Mouse (Mus musculus) lung, postnatal 4 days (tissue): ENCODE results near the gene Ccdc33.
A peak's percentile ranks its signal among the peaks of the same experiment; 100 is the strongest.

Experiments used
- DNase-seq, 2 experiments: peaks; one replicate each; pipeline ENCODE4 v3.0.0; 2021

The Ccdc33 gene

GRCm38 (mm10) chr9:58129508-58129907, 10.9 kb upstream of the Ccdc33 start:
- no peak for DNase-seq

GRCm38 (mm10) chr9:58128926-58129413, 10.3 kb upstream of the Ccdc33 start:
- DNase-seq: no peak

DNA sequence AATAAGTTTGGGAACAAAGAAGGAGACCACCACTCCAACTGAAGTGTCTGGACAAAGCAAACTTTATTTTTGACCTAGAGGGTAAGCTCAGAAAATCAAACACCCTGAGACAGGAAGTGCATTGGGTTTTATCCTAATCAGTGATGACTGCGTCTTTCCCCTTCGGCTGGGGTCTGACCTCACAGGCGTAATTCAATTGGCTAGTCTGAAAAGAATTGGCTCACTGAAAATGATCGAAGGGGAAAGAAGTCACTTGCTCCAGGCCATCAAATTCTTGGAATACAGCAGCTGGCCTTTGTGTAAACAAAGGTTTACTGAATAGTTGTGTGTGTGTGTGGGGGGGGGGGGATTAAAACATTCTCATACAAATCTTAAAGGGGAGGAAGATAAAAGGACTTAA, 7.2 kb upstream of the Ccdc33 start:
- DNase-seq: no peak

GRCm38 (mm10) chr9:58125085-58125484, 6.5 kb upstream of the Ccdc33 start:
- DNase-seq: no peak

DNA sequence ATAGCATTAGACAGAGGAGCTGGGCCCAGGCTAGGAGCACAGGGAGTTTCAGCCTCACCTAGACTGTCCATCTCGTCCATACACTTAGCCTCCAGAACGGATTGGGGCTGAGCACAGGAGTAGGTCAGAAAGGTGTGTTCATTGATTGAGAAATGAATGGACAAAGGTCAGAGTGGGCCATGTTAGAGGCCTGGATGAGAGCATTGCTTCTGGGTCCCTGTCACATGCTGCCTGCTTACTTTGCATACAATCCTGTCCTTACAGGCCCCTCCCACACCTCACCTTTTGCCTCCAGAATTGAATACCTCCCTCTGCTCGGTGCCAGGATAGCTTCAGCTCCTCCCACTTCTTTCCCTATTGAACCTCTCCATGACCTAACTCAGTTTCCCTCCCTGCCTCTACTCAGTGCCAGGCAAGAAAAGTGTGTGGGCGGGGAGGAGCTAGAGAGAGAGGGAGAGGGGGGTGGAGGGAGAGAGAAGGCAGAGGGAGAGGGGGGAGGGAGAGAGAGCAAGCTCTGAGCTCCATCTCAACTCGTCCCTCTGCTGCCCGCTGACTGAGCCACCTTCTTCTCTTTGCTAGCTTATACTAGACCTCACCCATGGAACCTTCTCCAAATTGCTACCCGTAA, 2.5 kb downstream of the Ccdc33 start:
- DNase-seq: no peak

- no peak for DNase-seq
Measured at GRCm38 (mm10) chr9:58115297-58115925, 3.2 kb downstream of the Ccdc33 start.

- no peak for DNase-seq
Measured at GRCm38 (mm10) chr9:58114019-58114418, 4.6 kb downstream of the Ccdc33 start.

DNA sequence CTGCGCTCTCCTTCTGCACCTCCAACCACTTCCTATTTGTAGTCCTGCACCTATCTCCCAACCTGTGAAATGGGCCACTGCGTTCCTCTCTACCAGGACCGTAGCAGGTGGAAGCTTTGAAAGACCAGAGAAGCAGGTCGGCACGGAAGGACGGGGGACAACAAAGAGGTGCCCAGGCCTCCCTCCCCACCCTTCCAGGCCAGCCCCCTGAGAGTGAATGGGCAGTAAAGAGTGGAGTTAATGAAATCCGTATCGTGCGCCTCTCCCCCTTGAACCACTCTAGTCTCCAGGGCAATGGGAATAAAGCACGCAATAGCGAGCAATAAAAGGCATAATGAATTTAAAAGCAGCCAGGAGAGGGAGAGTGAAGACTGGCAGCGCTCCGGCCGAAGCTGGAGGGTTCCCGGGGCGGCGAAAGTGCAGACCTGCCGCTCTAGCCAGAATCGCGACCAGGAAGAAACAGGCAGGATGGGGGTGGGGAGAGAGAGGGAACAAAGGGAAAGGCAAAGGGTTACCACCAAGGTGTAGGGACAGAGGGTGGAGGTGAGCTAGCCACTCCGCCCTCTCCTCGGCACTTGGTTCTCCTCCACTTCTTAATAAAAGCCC, 5.2 kb downstream of the Ccdc33 start:
- DNase-seq: no peak

GRCm38 (mm10) chr9:58112866-58113278, 5.8 kb downstream of the Ccdc33 start:
- no peak for DNase-seq

GRCm38 (mm10) chr9:58112321-58112751, 6.3 kb downstream of the Ccdc33 start:
- no peak for DNase-seq

DNA sequence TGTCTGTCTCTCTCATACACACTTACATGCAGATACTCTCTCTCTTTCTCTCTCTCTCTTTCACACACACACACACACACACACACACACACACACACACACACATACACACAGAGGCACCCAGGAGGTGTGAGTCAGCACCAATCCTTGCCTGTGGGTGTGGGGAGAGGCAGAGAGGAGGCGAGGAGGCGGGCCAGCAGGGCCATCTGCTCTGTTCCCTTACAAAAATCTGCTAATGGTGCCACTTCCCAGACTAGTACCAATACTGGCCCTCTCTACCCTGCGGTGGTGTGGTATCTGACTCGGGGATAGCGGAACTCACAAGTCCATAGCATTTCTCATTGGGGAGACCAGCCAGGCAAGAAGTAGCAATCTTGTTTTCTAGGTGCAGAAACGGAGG, 7.2 kb downstream of the Ccdc33 start:
- no peak for DNase-seq

DNA sequence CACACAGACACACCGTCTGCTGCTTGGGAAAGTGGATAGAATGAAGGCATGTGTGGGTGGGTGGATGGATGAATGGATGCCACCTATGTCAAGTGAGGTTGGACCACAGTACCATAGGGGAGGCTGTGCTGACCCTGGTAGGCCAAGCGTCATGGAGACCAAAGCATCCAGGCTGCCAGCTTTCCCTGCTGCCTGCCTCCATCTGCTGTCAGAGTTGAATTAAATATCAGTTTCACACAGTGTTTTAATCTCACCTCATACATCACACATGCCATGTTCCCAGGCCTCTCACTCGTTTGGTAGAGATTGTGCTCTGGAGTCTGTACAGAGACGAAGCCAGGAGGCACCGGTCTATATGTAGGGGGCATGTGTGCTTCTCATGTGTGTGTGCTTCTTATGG, 7.8 kb downstream of the Ccdc33 start:
- DNase-seq: no peak

- peak in 1 of 2 experiments; percentile 42 for DNase-seq
Measured at GRCm38 (mm10) chr9:58107494-58107893, 11.1 kb downstream of the Ccdc33 start.

DNA sequence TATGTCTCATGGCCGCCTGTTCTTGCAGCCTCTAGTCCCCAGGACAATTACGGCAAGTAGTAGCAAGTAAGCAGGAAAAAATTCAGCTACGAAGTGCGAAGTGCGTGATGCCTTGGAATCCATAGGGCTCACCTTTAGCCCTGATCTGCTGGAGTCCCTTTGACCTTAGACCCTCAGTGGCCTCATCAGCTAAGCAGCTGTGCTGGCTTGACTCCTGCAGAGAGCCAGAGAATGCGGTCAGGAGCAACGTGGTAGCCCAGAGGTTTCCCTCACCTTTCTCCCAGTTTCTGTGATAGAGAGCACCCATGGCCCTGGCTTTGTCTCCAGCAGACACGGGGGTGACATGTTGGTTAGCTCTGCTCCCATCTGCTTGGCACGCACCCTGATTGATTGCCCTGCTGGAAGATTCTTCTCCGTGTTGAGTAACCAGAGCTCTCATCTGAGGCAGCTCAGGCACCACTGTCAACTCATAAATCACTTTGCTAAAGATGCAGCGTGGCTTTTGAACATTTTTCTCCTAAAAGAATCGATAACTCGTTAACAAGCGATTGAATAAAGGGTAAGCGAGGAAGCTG, 12.9 kb downstream of the Ccdc33 start:
- no peak for DNase-seq

DNA sequence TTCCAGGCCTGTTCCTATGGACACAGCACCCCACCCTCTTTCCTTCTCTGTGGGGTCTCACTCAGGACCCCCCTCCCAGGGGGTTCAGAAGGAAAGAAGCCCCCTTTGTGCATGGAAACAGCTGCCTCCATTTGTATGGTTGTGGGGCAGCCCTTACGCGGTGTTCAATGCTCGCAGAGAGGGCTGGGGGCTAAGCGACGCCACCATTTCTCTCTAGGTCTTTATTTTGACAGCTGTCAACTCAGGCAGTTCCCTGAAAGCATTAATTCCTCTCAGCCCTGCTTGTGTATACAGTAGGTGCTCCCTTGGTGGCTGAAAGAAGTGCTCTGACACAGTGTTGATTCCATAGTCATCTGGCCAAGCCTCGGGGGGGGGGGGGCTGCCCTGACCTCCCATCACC, 15.0 kb downstream of the Ccdc33 start:
- no peak for DNase-seq

DNA sequence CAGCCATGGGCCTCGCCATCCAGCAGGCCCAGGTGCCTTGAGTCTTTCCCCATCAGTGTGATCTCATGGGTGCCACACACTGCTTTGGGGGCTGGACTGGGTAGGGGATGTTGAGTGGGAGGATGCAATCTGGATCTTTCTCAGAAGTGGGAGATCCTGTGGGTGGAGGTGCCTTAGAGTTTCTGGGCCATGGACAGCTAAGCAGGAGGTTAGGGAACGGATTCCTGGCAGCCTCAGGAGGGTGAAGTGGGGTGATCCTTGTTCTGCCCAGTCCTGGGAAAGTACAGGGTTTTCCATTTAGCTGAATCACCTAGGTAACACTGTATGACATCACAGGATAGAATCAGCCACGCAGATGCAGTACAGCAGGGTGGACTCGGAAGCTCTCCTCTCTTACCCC, 16.6 kb downstream of the Ccdc33 start:
- DNase-seq: no peak

DNA sequence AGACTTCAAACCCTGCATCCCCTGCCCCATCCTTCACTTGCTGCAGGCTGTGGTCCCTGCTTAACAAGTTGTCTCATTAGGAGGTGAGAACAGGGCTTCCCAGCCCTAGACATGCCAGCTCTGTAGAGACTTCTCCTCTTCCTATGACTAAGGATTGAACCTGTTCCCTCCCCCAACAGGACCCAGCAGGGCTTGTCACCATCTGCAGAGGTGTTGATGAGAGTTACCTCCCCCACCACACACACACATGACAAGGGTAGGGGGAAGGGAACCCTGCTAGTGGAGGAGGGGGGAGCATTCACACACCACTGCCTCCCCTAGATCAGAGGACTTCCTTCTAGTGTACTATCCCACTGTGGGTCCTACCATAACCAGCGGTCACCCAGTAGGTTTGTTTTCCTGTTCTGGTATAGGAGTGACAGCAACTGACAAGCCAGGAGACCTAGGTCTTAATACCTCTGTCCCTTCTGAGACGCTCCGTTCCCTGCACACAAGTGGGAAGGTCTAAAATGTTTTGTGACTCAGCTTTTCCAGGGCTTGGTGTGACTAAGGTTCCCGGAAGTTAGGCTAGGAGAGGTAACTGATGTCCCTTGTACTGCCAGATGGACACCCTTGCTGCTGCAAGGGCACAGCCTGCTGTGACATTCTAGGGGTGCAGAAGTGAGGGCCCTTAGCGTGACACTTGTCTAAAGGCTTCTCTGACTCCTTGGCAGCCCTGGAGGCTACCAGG, 18.6 kb downstream of the Ccdc33 start:
- no peak for DNase-seq

DNA sequence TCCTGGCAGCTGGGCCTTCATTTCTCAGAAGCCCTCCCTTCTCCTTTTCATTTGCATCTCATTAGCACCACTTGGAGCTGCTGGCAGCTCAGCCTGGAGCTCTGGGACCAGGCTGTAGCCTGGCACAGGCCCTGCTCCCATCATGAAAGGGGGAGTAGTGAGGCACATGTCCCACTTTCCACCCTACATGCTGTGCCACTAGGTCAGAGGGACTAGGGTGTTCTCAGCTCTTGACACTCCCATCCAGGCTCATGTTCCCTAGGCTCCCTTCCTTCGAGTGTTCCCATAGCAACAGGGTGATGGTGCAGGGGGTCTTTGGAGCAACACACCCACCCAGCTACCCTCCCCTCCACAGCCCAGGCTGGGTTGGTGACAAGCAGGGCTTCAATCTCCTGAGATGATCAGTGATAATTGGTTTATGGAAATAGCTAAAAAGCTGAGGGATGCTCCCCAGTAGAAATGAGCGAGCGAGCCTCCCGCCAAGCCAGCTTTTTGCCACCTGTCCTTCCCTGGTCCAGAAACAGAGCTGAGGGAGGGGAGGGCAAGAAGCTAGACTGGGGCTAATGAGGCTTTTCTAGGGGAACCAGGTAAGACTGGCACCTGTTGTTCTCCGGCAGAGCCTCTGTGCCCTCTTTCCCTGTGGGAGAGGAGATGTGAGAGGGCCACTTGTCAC, 21.9 kb downstream of the Ccdc33 start:
- no peak for DNase-seq

DNA sequence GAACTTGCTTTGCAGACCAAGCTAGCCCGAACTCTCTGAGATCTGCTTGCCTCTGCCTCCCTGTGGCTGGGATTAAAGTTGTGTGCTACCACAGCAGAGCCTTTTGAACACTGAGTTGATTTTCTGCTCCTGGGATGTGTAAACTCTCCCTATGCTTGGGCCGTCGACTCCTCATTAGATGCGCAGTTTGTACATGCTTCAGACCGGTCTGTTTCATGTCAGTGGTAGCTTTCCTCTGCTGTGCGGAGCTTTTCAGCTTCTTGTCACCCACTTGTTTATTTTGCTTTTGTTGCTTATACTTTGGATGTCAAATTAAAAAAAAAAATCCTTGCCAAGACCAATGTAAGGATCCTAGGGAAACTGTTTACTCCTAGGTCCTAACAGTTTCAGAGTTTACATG, 22.6 kb downstream of the Ccdc33 start:
- DNase-seq: no peak

DNA sequence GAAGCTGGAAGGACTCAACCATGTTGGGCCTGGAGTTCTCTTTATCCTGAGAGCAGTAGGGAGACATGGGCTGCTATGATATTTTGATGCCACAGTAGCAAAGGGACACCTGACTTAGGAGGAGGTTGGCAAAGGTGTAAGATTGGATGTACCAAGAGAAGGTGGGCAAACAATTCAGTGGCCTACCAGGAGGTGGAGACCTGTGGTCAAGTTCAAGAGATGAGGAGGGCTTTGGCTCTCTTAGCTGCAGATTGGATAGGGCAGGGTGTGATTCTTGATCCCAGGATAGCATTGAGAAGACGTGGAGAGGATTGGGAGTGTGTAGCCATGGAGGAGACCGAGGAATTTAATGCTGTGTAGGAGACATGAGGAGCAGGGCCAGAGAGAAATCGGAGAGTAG, 24.8 kb downstream of the Ccdc33 start:
- DNase-seq: no peak

DNA sequence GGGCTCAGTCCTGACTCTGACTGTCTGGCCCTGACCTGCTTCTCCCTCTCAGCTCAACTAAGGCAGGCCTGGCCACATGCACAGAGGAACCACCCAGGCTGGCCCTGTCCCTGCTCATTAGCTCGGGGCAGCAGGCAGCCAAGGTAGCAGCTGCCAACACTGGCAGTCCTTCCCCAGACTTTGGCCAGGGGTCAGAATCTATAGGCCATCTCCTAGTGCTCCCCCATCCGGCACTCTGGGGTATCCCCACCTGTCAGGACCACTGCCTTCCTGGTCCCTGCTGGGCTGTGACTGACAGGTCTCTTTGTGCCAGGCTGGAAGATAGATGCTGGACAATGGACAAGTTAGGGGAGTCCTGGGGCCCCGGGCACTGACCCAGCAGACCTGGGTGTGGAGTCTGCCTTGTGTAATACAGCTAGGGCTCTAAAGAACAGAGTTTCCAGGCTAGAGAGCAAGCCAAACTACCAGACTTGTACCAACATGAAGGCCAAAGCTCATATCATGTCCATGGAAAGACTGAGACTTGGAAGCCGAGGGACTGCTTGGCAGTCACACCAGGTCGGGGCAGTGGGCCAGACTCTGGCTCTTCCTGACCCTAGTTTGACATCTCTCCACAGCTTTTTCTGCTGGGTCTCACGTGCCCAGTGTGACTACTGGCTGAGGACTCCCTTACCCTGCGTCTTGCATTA, 25.9 kb downstream of the Ccdc33 start:
- peak; percentile 15 to 58 for DNase-seq
